Mouse (Mus musculus) hindbrain, embryonic 10.5 days (tissue): ENCODE data around the gene Rfx2. TPM values are rescaled to one million over a fixed set of nuclear protein-coding genes. Genes with fewer than 3 reads are reported as not detected.

Experiments used
- DNase-seq: peaks from one replicate; pipeline ENCODE4 v3.0.0-alpha.2; 2017; ENCODE audit warnings: low spot score
- H3K27ac ChIP-seq: fragments of 300-500 bp; sonication (generic); 2 replicates; pipeline ENCODE4 v1.5.1; 2016; ENCODE audit warnings: mild to moderate bottlenecking, moderate library complexity
- H3K27me3 ChIP-seq: fragments of 300-500 bp; sonication (generic); 2 replicates; pipeline ENCODE4 v1.6.1; 2016; ENCODE audit warnings: mild to moderate bottlenecking; ENCODE audit not compliant: poor library complexity, insufficient read depth, severe bottlenecking
- H3K36me3 ChIP-seq: fragments of 300-500 bp; sonication (generic); 2 replicates; pipeline ENCODE4 v1.6.1; 2016; ENCODE audit warnings: mild to moderate bottlenecking, moderate library complexity
- H3K4me1 ChIP-seq: fragments of 300-500 bp; sonication (generic); replicated peaks from 2 replicates; pipeline ENCODE4 v1.6.1; 2016; ENCODE audit warnings: mild to moderate bottlenecking
- H3K4me3 ChIP-seq: fragments of 300-500 bp; sonication (generic); 2 replicates; pipeline ENCODE4 v1.5.1; 2016; ENCODE audit warnings: mild to moderate bottlenecking, moderate library complexity
- H3K9me3 ChIP-seq: fragments of 300-500 bp; sonication (generic); 2 replicates; pipeline ENCODE4 v1.6.1; 2016; ENCODE audit warnings: mild to moderate bottlenecking, moderate library complexity
- WGBS: fragments of 180-500 bp; shearing (Covaris S2); methylation state at CpG from one replicate; pipeline ENCODE4 v1.1.7; 2016; 5-methylcytosine and 5-hydroxymethylcytosine counted together
- polyA plus RNA-seq: library from polyadenylated mRNA; unstranded; fragments of >200 nt; fragmentation: Nextera tagmentation; extraction: Ambion mirVana; gene quantifications from 2 replicates; pipeline ENCODE4 v1.2.1, GENCODE M21; 2016

Rfx2 gene
- polyA plus RNA-seq, 1 experiment from 2014 or later = 13.8 TPM

- Histone ChIP-seq H3K4me1 (peaks cover 16% of the 10 kb centered on the region), H3K9me3 (no peaks in the 10 kb centered on the region), H3K27ac (no peak overlapping the region), H3K4me3 (no peak overlapping the region), H3K36me3 (peaks cover 58% of the 10 kb centered on the region), H3K27me3 (no peaks in the 10 kb centered on the region)
- DNase-seq = no peak
- 94% methylated on average over 29 of the region's 29 CpGs for WGBS
Observed at GRCm38 (mm10) chr17:56767531-56768135, 63.2 kb downstream of the Rfx2 start.

- H3K4me3 ChIP-seq = no peak overlapping the region
- H3K36me3 ChIP-seq = peaks cover 55% of the 10 kb centered on the region
- WGBS = 94% methylated on average over 27 of the region's 27 CpGs
Observed at GRCm38 (mm10) chr17:56766631-56767405, 64.0 kb downstream of the Rfx2 start.

GRCm38 (mm10) chr17:56765431-56765830 is 65.4 kb downstream of the Rfx2 start:
- peak overlapping the region; percentile 98 for H3K27ac ChIP-seq
- WGBS = 58% methylated on average over 12 of the region's 12 CpGs

More at GRCm38 (mm10) chr17:56766631-56767405, 64.0 kb downstream of the Rfx2 start:
- no peaks in the 10 kb centered on the region for H3K27me3 ChIP-seq
- H3K4me1 ChIP-seq = peaks cover 24% of the 10 kb centered on the region
- no peak for DNase-seq
- H3K27ac ChIP-seq = no peak overlapping the region
- H3K9me3 ChIP-seq = no peaks in the 10 kb centered on the region

GRCm38 (mm10) chr17:56764474-56765354 is 66.1 kb downstream of the Rfx2 start, which contains the start of gene Dus3l:
Gene Dus3l (plus strand): TSS chr17:56764757.
- Histone ChIP-seq H3K4me1 (peaks cover 31% of the 10 kb centered on the region), H3K27me3 (peaks cover 20% of the 10 kb centered on the region), H3K27ac (peak within 1 kb of the TSS; percentile 98), H3K36me3 (peaks cover 34% of the 10 kb centered on the region), H3K9me3 (no peaks in the 10 kb centered on the region), H3K4me3 (peak within 1 kb of the TSS; percentile 85)
- WGBS = 1% methylated on average over 58 of the region's 58 CpGs
- DNase-seq = peak; percentile 92

More at GRCm38 (mm10) chr17:56765431-56765830, 65.4 kb downstream of the Rfx2 start:
- no peak for DNase-seq
- Histone ChIP-seq H3K36me3 (peaks cover 41% of the 10 kb centered on the region), H3K9me3 (no peaks in the 10 kb centered on the region), H3K4me3 (peak overlapping the region; percentile 85), H3K4me1 (peaks cover 30% of the 10 kb centered on the region), H3K27me3 (peaks cover 13% of the 10 kb centered on the region)

- H3K4me3 ChIP-seq = peak overlapping the region; percentile 85
- 80% methylated on average over 8 of the region's 8 CpGs for WGBS
- peaks cover 25% of the 10 kb centered on the region for H3K36me3 ChIP-seq
- H3K27ac ChIP-seq = no peak overlapping the region
- 0 out of 2 replicates have a peak, but pooled peaks cover 3% of the 10 kb centered on the region for H3K9me3 ChIP-seq
- peaks cover 38% of the 10 kb centered on the region for H3K4me1 ChIP-seq
- DNase-seq = no peak
- H3K27me3 ChIP-seq = peaks cover 29% of the 10 kb centered on the region
Observed at GRCm38 (mm10) chr17:56763741-56764250, 67.0 kb downstream of the Rfx2 start.

- H3K27me3 ChIP-seq = peaks cover 37% of the 10 kb centered on the region
- H3K4me1 ChIP-seq = peaks cover 44% of the 10 kb centered on the region
- peak overlapping the region; percentile 64 for H3K4me3 ChIP-seq
- peaks cover 18% of the 10 kb centered on the region for H3K36me3 ChIP-seq
- H3K9me3 ChIP-seq = peaks cover 4% of the 10 kb centered on the region; the same call in 1 of the 2 replicates
- H3K27ac ChIP-seq = peak overlapping the region; percentile 91
- WGBS = 49% methylated on average over 27 of the region's 27 CpGs
- peak; percentile 68 for DNase-seq
Observed at GRCm38 (mm10) chr17:56762769-56763731, 67.8 kb downstream of the Rfx2 start.

GRCm38 (mm10) chr17:56761991-56762410 is 68.8 kb downstream of the Rfx2 start:
- Histone ChIP-seq H3K36me3 (peaks cover 7% of the 10 kb centered on the region), H3K4me1 (peaks cover 54% of the 10 kb centered on the region), H3K4me3 (peak overlapping the region; percentile 64), H3K27ac (peak overlapping the region; percentile 91), H3K27me3 (peaks cover 47% of the 10 kb centered on the region), H3K9me3 (peaks cover 4% of the 10 kb centered on the region; the same call in 1 of the 2 replicates)
- peak; percentile 90 for DNase-seq
- WGBS = under 1% methylated on average over 28 of the region's 28 CpGs

- Histone ChIP-seq H3K36me3 (no peaks in the 10 kb centered on the region), H3K9me3 (peaks cover 4% of the 10 kb centered on the region; the same call in 1 of the 2 replicates), H3K4me1 (peaks cover 62% of the 10 kb centered on the region), H3K4me3 (peak overlapping the region; percentile 64; the same call in 1 of the 2 replicates), H3K27ac (peak overlapping the region; percentile 91; the same call in 1 of the 2 replicates), H3K27me3 (peaks cover 56% of the 10 kb centered on the region)
- no peak for DNase-seq
- 69% methylated on average over 3 of the region's 3 CpGs for WGBS
Observed at GRCm38 (mm10) chr17:56761077-56761476, 69.7 kb downstream of the Rfx2 start.

GRCm38 (mm10) chr17:56759261-56759660 is 71.6 kb downstream of the Rfx2 start:
- no peak overlapping the region for H3K27ac ChIP-seq
- peaks cover 63% of the 10 kb centered on the region for H3K4me1 ChIP-seq
- DNase-seq = no peak
- no peaks in the 10 kb centered on the region for H3K36me3 ChIP-seq
- no peak overlapping the region for H3K4me3 ChIP-seq
- H3K9me3 ChIP-seq = peaks cover 4% of the 10 kb centered on the region; the same call in 1 of the 2 replicates
- WGBS = 60% methylated on average over 7 of the region's 7 CpGs
- peaks cover 75% of the 10 kb centered on the region for H3K27me3 ChIP-seq

- WGBS = 7% methylated on average over 12 of the region's 12 CpGs
- Histone ChIP-seq H3K4me1 (peaks cover 70% of the 10 kb centered on the region), H3K4me3 (peak overlapping the region; percentile 61; the same call in 1 of the 2 replicates), H3K9me3 (peaks cover 4% of the 10 kb centered on the region; the same call in 1 of the 2 replicates), H3K36me3 (no peaks in the 10 kb centered on the region), H3K27ac (0 out of 2 replicates have a peak overlapping the region, but pooled peaks have one; percentile 73), H3K27me3 (peaks cover 86% of the 10 kb centered on the region)
- DNase-seq = peak; percentile 61
Observed at GRCm38 (mm10) chr17:56758132-56758531, 72.7 kb downstream of the Rfx2 start.

GRCm38 (mm10) chr17:56757416-56758123 is 73.2 kb downstream of the Rfx2 start, which contains the start of gene Nrtn:
Gene Nrtn (minus strand): TSS chr17:56757530.
- peak; percentile 81 for DNase-seq
- peaks cover 91% of the 10 kb centered on the region for H3K27me3 ChIP-seq
- no peaks in the 10 kb centered on the region for H3K36me3 ChIP-seq
- H3K4me1 ChIP-seq = peaks cover 65% of the 10 kb centered on the region
- peak within 1 kb of the TSS; percentile 73 for H3K27ac ChIP-seq
- WGBS = under 1% methylated on average over 48 of the region's 48 CpGs
- peak within 1 kb of the TSS; percentile 61 for H3K4me3 ChIP-seq
- H3K9me3 ChIP-seq = peaks cover 4% of the 10 kb centered on the region; the same call in 1 of the 2 replicates
